Mouse (Mus musculus) G1E-ER4 (cell line): ENCODE results near the gene Odf3l1. TPM values are rescaled to one million over a fixed set of nuclear protein-coding genes. Genes with fewer than 3 reads are reported as not detected.

Experiments
- GATA1 ChIP-seq: IDR thresholded peaks from one replicate; pipeline ENCODE4 v1.8.0; 2012; ENCODE audit warnings: low read length, inconsistent platforms
- polyA plus RNA-seq: library from polyadenylated mRNA; stranded (reverse); fragments of >175 nt; gene quantifications from 2 replicates; pipeline ENCODE4 v1.2.3, GENCODE M21; 2012

Odf3l1 gene
- polyA plus RNA-seq: not detected in 2 replicates

GRCm38 (mm10) chr9:56864216-56864729, at the start of gene Odf3l1:
Gene Odf3l1, minus strand, starts transcription at chr9:56864679.
- no peak for TF ChIP-seq GATA1

GRCm38 (mm10) chr9:56913991-56914390, 49.5 kb upstream of the Odf3l1 start:
- TF ChIP-seq GATA1: no peak

- TF ChIP-seq GATA1: no peak
Observed at GRCm38 (mm10) chr9:56911017-56911416, 46.5 kb upstream of the Odf3l1 start.

- TF ChIP-seq GATA1: no peak
Observed at GRCm38 (mm10) chr9:56907549-56907948, 43.1 kb upstream of the Odf3l1 start.

GRCm38 (mm10) chr9:56903662-56904061, 39.2 kb upstream of the Odf3l1 start:
- no peak for TF ChIP-seq GATA1

GRCm38 (mm10) chr9:56901187-56901586, 36.7 kb upstream of the Odf3l1 start:
- TF ChIP-seq GATA1: no peak

- no peak for TF ChIP-seq GATA1
Observed at GRCm38 (mm10) chr9:56900571-56900970, 36.1 kb upstream of the Odf3l1 start.

GRCm38 (mm10) chr9:56900060-56900459, 35.6 kb upstream of the Odf3l1 start:
- no peak for TF ChIP-seq GATA1

- no peak for TF ChIP-seq GATA1
Observed at GRCm38 (mm10) chr9:56899409-56899808, 34.9 kb upstream of the Odf3l1 start.

- no peak for TF ChIP-seq GATA1
Observed at GRCm38 (mm10) chr9:56896779-56897178, 32.3 kb upstream of the Odf3l1 start.

GRCm38 (mm10) chr9:56894006-56894405, 29.5 kb upstream of the Odf3l1 start:
- TF ChIP-seq GATA1: no peak

GRCm38 (mm10) chr9:56893313-56893712, 28.8 kb upstream of the Odf3l1 start:
- TF ChIP-seq GATA1: no peak

GRCm38 (mm10) chr9:56892111-56892510, 27.6 kb upstream of the Odf3l1 start:
- no peak for TF ChIP-seq GATA1

- no peak for TF ChIP-seq GATA1
Observed at GRCm38 (mm10) chr9:56891517-56892011, 27.1 kb upstream of the Odf3l1 start.

GRCm38 (mm10) chr9:56890522-56891250, 26.2 kb upstream of the Odf3l1 start:
- TF ChIP-seq GATA1: no peak

- TF ChIP-seq GATA1: no peak
Observed at GRCm38 (mm10) chr9:56889817-56890216, 25.3 kb upstream of the Odf3l1 start.

- no peak for TF ChIP-seq GATA1
Observed at GRCm38 (mm10) chr9:56887581-56887980, 23.1 kb upstream of the Odf3l1 start.

GRCm38 (mm10) chr9:56886601-56887000, 22.1 kb upstream of the Odf3l1 start:
- no peak for TF ChIP-seq GATA1
